Mouse (Mus musculus) gastrocnemius, postnatal 36 days (tissue): ENCODE data around the gene Osbpl2. TPM values are rescaled to one million over a fixed set of nuclear protein-coding genes. Genes with fewer than 3 reads are reported as not detected.
"Not testable (repeated sequence)": the region's sequence is repeated elsewhere in the genome, so short reads cannot be mapped to it uniquely, and the experiment has no call there.

Experiments used
- DNase-seq, 2 experiments: peaks; one replicate each; pipeline ENCODE4 v3.0.0; 2022
- intact Hi-C: fragments of 180-260 bp; cut with DNase I; formaldehyde crosslinking; loops from one replicate; pipeline ENCODE4 v1.15.1; 2025
- total RNA-seq, 2 experiments: library from RNA; stranded (reverse); gene quantifications; 2 replicates each; pipeline ENCODE4 v1.2.3; 2021

The Osbpl2 gene
- total RNA-seq, 2 experiments from 2014 or later = 15.5 to 17.0 TPM

GRCm38 (mm10) chr2:180135414-180135813 lies 16.3 kb downstream of the Osbpl2 start:
- no peak for DNase-seq
- intact Hi-C loops = no loop called here

DNA sequence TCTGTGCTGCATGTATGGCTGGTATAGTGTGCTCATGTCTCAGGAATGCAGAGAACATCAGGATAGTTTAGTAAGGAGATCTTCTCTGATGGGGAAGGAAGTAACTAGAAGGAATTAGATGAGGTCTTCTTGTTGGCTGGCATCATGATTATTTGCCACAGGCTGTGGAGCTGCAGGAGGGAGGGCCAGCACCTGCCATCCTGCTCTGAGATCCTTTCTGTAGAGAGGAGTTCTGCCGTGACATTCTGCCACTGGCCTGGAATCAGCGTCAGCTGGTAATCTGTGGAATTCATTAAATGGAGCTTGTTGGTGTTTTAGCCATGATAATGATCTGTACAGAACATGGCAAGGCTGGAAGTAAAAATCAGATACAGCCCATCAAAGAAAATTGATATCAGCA lies 27.0 kb downstream of the Osbpl2 start:
- DNase-seq = no peak
- intact Hi-C loops = no loop called here

- intact Hi-C loops = no loop called here
- no peak for DNase-seq
Observed at GRCm38 (mm10) chr2:180147379-180147778, 28.3 kb downstream of the Osbpl2 start.

GRCm38 (mm10) chr2:180148551-180148950 lies 29.4 kb downstream of the Osbpl2 start:
- intact Hi-C loops = no loop called here
- no peak for DNase-seq

GRCm38 (mm10) chr2:180154796-180155195 lies 35.7 kb downstream of the Osbpl2 start:
- DNase-seq = no peak
- intact Hi-C loops = no loop called here

GRCm38 (mm10) chr2:180158627-180159026 lies 39.5 kb downstream of the Osbpl2 start:
- intact Hi-C loops = no loop called here
- no peak for DNase-seq

GRCm38 (mm10) chr2:180165855-180166254 lies 46.7 kb downstream of the Osbpl2 start:
- intact Hi-C loops = no loop called here
- DNase-seq = no peak

DNA sequence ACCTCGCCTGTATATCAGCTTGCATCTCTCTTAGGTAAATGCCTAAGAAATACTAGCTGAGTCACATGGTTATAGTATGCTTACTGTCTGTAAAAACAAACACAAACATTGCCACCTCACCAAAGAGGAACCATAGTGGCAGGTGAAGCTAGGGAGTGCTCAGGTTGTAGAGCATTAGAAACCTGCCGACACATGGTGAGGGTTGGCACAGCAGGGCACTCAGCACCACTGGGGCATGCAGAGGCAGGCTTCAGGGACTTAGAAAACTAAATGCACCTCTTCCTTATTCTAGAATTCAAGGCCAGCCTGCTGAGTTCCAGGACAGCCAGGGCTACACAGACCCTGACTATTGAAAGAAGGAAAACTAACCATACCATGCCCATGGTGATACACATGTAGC lies 47.8 kb downstream of the Osbpl2 start:
- DNase-seq = no peak
- intact Hi-C loops = no loop called here

DNA sequence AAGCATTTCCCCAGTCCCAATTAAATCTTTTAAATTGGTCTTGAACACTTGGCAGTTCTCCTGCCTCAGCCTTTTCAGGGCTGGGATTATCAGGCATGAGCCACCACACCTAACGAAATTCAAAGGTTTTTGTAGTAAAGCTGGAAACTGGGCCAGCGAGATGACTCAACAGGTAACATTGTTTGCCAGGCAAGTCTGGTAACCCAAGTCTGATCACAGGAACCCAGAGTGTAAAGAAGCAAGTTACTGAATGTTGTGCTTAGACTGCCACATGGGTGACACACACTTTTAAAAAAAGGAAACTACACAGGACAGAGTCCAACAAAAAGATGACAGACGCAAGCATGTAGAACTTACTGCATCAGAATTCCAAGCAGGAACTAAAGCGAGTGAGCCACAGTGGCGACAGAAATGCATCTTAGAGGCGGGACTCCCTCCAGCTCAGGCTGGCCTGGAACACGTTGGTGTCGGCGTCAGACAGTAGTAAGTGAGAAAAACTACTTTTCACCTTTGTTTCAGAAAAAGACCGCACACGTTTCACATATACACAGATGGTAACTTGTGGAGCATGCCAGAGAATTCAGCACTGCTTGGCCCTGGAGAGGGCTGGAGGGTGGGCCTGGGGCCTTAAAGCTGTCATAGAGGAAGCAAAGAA lies 51.2 kb downstream of the Osbpl2 start:
- intact Hi-C loops = loop anchor here (5.0 kb wide), 1 partner anchor 53 kb away; the partner anchor contains the start of gene Osbpl2
- no peak for DNase-seq

GRCm38 (mm10) chr2:180170806-180171521 lies 51.9 kb downstream of the Osbpl2 start, which contains the start of gene Adrm1:
Gene Adrm1 (plus strand): TSS chr2:180171485.
- intact Hi-C loops = loop anchor here (5.0 kb wide), 1 partner anchor 54 kb away; the partner anchor contains the start of gene Osbpl2
- peak; percentile 95 to 97 for DNase-seq

- intact Hi-C loops = loop anchor here (5.0 kb wide), 1 partner anchor 54 kb away; the partner anchor contains the start of gene Osbpl2
- no peak for DNase-seq
Observed at GRCm38 (mm10) chr2:180171522-180172070, 52.5 kb downstream of the Osbpl2 start.

DNA sequence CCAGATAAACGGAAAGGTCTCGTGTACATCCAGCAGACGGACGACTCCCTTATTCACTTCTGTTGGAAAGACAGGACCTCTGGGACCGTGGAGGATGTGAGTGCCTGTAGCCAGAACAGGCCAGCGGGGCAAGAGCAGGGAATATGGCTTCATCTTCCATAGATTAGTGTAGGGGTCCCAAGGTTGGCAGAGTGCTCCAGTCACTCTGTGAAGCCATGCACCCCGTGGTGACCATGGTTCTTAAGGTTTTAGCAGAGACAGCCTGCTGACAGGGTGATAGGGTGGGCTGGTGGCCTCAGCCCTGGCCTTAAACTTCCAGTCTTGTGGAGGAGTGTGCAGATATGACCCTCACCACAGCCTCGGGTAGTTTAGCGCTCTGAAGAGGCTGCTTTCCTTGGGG lies 53.0 kb downstream of the Osbpl2 start:
- DNase-seq = no peak
- intact Hi-C loops = loop anchor here (5.0 kb wide), 1 partner anchor 55 kb away; the partner anchor contains the start of gene Osbpl2

DNA sequence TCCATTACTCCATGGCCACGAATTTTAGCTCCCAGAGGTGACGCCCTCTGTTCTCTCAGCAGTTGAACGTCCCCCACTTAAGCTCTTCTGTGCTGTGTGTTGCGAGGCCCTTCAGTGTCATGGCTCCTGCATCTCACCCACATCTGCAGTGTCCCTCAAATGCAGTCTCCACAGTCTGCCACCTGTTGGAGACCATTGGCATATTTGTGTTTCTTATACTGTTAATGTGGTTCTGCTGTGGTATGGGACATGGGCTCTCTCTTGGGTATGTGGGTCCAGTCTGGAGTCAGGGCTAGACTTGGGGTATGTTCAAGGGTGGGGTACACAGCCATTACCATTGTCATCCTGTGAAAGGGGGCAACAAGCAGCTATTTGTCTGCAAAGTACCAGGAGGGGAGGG lies 54.1 kb downstream of the Osbpl2 start:
- DNase-seq = no peak
- intact Hi-C loops = loop anchor here (5.0 kb wide), 1 partner anchor 56 kb away; the partner anchor contains the start of gene Osbpl2

DNA sequence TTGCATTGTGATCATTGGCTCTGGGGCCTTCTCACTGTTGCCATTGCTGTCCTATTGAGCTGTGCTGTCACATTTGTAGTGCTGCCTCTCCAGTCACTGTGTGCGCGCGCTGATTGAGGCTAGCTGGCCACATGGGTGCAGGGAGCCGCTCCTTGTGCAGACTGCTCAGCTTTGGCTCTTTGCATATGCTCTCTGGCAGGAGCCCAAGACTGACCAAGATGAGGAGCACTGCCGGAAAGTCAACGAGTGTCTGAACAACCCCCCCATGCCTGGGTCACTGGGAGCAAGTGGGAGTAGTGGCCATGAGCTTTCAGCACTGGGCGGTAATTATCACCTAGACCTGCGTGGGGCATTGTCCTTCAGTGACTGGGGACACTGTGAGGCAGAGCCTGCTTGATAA lies 54.6 kb downstream of the Osbpl2 start:
- not testable (repeated sequence) for DNase-seq
- intact Hi-C loops = loop anchor here (5.0 kb wide), 1 partner anchor 56 kb away; the partner anchor contains the start of gene Osbpl2

DNA sequence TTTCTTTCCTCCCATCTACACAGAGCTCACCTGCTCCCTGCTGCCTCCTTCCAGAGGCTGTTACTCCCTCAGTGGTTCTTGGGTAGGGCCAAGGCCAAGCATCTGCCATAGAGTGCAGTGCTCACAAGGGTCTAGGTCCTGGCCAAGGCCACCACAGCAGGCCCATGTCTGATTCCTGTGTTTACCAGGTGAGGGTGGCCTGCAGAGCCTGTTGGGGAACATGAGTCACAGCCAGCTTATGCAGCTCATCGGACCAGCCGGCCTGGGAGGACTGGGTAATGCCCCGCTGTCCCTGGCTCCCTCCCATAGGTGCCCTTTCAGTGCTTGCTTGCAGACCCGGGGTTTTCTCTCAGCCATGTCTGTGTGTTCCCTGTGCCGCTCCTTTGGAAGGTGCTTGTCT lies 55.0 kb downstream of the Osbpl2 start:
- intact Hi-C loops = loop anchor here (5.0 kb wide), 1 partner anchor 57 kb away; the partner anchor contains the start of gene Osbpl2
- DNase-seq = no peak

DNA sequence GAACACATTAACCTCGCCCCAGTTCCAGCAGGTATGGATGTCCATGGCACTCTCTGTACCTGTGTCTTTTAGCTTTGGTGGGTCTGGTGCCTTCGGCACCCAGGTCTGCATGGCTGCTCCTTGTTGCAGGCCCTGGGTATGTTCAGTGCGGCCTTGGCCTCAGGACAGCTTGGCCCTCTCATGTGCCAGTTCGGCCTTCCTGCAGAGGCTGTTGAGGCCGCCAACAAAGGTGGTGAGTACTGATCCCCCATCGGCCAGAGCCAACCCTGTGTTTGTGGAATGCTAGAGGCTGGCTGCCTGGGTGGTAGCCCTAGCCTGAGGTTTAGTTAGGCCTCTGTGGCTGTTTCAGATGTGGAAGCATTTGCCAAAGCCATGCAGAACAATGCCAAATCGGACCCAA lies 56.6 kb downstream of the Osbpl2 start:
- intact Hi-C loops = no loop called here
- no peak for DNase-seq

DNA sequence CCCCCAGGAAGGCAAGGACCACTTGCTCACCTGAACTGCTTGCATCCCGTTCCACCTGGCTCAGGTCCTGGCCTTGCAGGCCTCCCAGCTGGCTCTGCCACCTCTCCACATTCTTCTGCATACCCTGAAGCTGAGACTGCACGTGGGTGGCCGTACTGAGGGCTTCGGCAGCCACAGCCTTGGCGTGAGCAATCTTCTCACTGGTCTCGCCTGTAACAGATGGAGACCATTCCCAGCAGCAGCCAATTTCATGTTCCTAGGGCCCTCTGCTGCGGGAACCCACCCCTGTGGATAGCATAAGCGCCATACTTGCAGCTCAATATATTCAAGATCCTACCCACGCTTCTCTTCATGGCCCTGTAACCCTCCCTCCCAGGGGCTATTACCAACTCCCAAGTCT lies 62.4 kb downstream of the Osbpl2 start:
- intact Hi-C loops = loop anchor here (5.0 to 10.0 kb wide), 2 partner anchors 71 to 163 kb away; no protein-coding TSS in a partner anchor
- no peak for DNase-seq

DNA sequence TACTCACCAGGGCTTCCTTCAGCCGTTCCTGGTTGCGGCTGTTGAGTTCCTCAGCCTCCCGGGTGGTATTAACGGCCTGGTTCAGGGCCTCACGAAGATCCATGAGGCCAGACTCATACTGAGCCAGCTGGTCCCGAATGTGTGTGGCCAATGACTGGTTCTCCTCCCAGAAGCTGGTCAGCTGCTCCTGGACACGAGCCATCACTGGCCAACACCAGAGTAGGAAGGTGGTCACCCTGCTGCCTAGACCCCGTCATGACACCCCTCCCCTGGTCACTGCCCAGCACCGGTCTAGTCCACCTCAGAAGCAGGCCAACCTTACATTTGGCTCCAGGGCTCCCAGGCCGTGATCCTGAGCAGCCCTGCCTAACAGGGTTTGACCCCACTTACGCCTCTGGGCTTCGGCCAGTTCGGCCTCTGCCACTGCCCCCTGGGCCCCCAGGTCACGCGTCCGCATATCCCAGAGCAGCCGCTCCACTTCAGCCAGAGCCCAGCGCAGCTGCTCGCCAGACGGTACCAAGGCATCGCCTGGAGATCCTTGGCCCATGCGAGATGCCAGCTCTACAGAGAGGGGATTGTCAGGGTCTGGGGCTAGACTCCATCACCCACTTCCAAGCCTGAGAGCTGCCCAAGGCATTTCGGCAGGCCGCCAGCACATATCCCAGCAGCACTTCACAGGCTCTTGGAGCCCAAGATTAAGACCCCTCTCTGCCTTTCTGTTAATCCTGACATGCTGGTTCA lies 65.1 kb downstream of the Osbpl2 start:
- intact Hi-C loops = loop anchor here (5.0 to 10.0 kb wide), 2 partner anchors 68 to 161 kb away; no protein-coding TSS in a partner anchor
- DNase-seq = no peak

GRCm38 (mm10) chr2:180184752-180185109 lies 65.6 kb downstream of the Osbpl2 start:
- intact Hi-C loops = loop anchor here (5.0 to 10.0 kb wide), 2 partner anchors 68 to 160 kb away; no protein-coding TSS in a partner anchor
- no peak for DNase-seq

DNA sequence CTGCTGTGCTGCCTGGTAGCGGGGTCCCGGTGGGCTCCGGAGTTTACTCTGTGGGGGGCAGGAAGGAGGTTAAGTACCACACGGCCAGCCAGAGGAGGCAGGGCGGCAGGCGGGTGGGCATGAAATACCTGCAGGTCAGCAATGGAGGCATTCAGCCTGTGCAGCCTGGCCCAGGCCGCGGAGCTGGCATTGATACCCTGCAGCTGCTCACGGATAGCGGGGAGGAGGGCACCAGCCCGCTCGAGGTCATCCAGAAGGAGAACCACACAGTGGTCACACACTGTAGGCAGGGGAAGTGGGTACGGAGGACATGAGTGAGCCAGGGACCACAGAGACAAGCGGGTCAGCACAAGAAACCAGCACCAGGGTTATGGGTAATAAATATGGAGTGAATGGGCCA lies 66.6 kb downstream of the Osbpl2 start:
- intact Hi-C loops = loop anchor here (10.0 kb wide), 1 partner anchor 159 kb away; no protein-coding TSS in a partner anchor

More for the DNA sequence above, 66.6 kb downstream of the Osbpl2 start:
- DNase-seq = peak; percentile 48 to 51
